Comparison of ENCODE assay signal across 23 mouse cellular contexts in the genomic region with DNA sequence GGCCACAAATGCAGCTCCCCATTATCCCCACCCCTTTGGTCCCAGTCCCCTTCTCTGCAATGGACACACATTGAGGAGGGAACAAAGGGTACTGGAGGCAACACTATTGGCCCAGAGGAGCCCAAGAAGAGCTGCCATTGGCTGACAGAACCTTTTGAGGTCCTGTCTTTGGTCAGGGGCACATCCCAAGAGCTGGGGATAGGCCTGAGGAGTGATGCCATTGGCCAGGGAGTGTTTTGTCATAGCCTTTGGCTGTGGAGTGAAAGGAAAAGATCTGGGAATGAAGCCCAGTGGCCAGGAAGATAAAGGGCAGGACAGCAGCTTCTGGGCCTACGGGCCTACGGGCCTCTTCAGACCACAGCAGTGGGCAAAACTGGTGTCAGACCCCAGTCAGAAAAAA. TPM values are rescaled to one million over a fixed set of nuclear protein-coding genes. Genes with fewer than 3 reads are reported as not detected.
A peak's percentile ranks its signal among the peaks of the same experiment; 100 is the strongest.
DNase-seq lines count a peak whose midpoint lies in the region; ATAC-seq and TF ChIP-seq lines count a peak whose summit lies in the region.
"Had no signal": no experiment of that assay in that cellular context is flagged by ENCODE, and none has a peak within 500 bp of the region (broad histone marks: within the 10 kb centered on the region; RNA-seq: fewer than 3 reads in every experiment).

No protein-coding gene starts in this region.

- H3K4me3 ChIP-seq in gastrocnemius, adult 2 months, result peak overlapping the region; percentile 23
- H3K4me3 ChIP-seq in hindbrain, embryonic 13.5 days, result no peak overlapping the region
- H3K4me3 ChIP-seq in hindbrain, embryonic 10.5 days, result no peak overlapping the region
- no peak overlapping the region for H3K4me3 ChIP-seq in midbrain, postnatal 0 days (ENCODE audit: low read depth, low read length)
- H3K4me3 ChIP-seq in midbrain, embryonic 15.5 days, result no peak overlapping the region
- H3K4me3 ChIP-seq in neural tube, embryonic 15.5 days (replicated peaks), result no peak overlapping the region
- H3K4me3 ChIP-seq: embryonic facial prominence, embryonic 10.5 days; heart, embryonic 15.5 days; hindbrain, embryonic 15.5 days; kidney, embryonic 15.5 days; limb, embryonic 12.5 days; liver, embryonic 13.5 days had no signal

- no peak overlapping the region for H3K9ac ChIP-seq in hindbrain, embryonic 13.5 days
- no peak overlapping the region for H3K9ac ChIP-seq in midbrain, postnatal 0 days (replicated peaks; ENCODE audit: low read length, poor library complexity, severe bottlenecking)
- no peak overlapping the region for H3K9ac ChIP-seq in midbrain, embryonic 15.5 days
- 0 out of 2 replicates have a peak overlapping the region, but pooled peaks have one; percentile 0 for H3K9ac ChIP-seq in neural tube, embryonic 15.5 days (replicated peaks)
- H3K9ac ChIP-seq: heart, embryonic 15.5 days; hindbrain, embryonic 15.5 days; kidney, embryonic 15.5 days; limb, embryonic 12.5 days; liver, embryonic 13.5 days; lung, embryonic 14.5 days had no signal

- ATAC-seq in hindbrain, embryonic 13.5 days (ENCODE audit: low FRiP score), result no peak
- ATAC-seq in midbrain, postnatal 0 days (ENCODE audit: low FRiP score), result no peak
- ATAC-seq in midbrain, embryonic 15.5 days (replicated peaks), result no peak
- no peak for ATAC-seq in neural tube, embryonic 15.5 days (ENCODE audit: low FRiP score)
- ATAC-seq: intestine, postnatal 0 days had no signal

- H3K36me3 ChIP-seq in hindbrain, embryonic 13.5 days, result peaks cover 26% of the 10 kb centered on the region
- peaks cover 30% of the 10 kb centered on the region for H3K36me3 ChIP-seq in hindbrain, embryonic 10.5 days
- peaks cover 23% of the 10 kb centered on the region for H3K36me3 ChIP-seq in midbrain, postnatal 0 days (ENCODE audit: insufficient read depth, low read length)
- peaks cover 7% of the 10 kb centered on the region; the same call in 1 of the 2 replicates for H3K36me3 ChIP-seq in midbrain, embryonic 15.5 days (replicated peaks)
- H3K36me3 ChIP-seq in neural tube, embryonic 15.5 days, result peaks cover 21% of the 10 kb centered on the region

- H3K4me1 ChIP-seq in hindbrain, embryonic 13.5 days (replicated peaks), result peaks cover 57% of the 10 kb centered on the region
- peaks cover 38% of the 10 kb centered on the region for H3K4me1 ChIP-seq in hindbrain, embryonic 10.5 days (replicated peaks)
- peaks cover 12% of the 10 kb centered on the region; the same call in 1 of the 2 replicates for H3K4me1 ChIP-seq in midbrain, postnatal 0 days (ENCODE audit: insufficient read depth, low read length)
- peaks cover 39% of the 10 kb centered on the region for H3K4me1 ChIP-seq in midbrain, embryonic 15.5 days
- peaks cover 69% of the 10 kb centered on the region for H3K4me1 ChIP-seq in neural tube, embryonic 15.5 days

- WGBS in hindbrain, embryonic 13.5 days, result 87% methylated on average over 2 of the region's 2 CpGs
- 88% methylated on average over 2 of the region's 2 CpGs for WGBS in hindbrain, embryonic 10.5 days
- WGBS in midbrain, postnatal 0 days, result 80% methylated on average over 2 of the region's 2 CpGs
- 83% methylated on average over 2 of the region's 2 CpGs for WGBS in midbrain, embryonic 15.5 days
- 96% methylated on average over 2 of the region's 2 CpGs for WGBS in neural tube, embryonic 15.5 days

- TF ChIP-seq CTCF in gastrocnemius, adult 2 months (IDR thresholded peaks at IDR 0.05), result no peak
- no peak for TF ChIP-seq CTCF in midbrain, postnatal 0 days (IDR thresholded peaks at IDR 0.05)

- peak overlapping the region; percentile 35; the same call in 1 of the 2 replicates for H3K27ac ChIP-seq in gastrocnemius, adult 2 months
- peak overlapping the region; percentile 93 for H3K27ac ChIP-seq in hindbrain, embryonic 13.5 days
- no peak overlapping the region for H3K27ac ChIP-seq in hindbrain, embryonic 10.5 days
- H3K27ac ChIP-seq in midbrain, postnatal 0 days (ENCODE audit: low read depth, low read length), result no peak overlapping the region; the same call in 1 of the 2 replicates
- no peak overlapping the region for H3K27ac ChIP-seq in midbrain, embryonic 15.5 days
- peak overlapping the region; percentile 92 for H3K27ac ChIP-seq in neural tube, embryonic 15.5 days (replicated peaks)
- H3K27ac ChIP-seq: embryonic facial prominence, embryonic 10.5 days; heart, embryonic 15.5 days; hindbrain, embryonic 15.5 days; kidney, embryonic 15.5 days; limb, embryonic 12.5 days; liver, embryonic 13.5 days had no signal

- DNase-seq in gastrocnemius, adult 2 months, result peak; percentile 37
- DNase-seq in gastrocnemius, postnatal 14 days, result no peak
- DNase-seq in hindbrain, embryonic 10.5 days (ENCODE audit: low spot score), result no peak
- peak; percentile 25 for DNase-seq in midbrain, postnatal 0 days (ENCODE audit: low spot score)
- DNase-seq in adrenal gland, adult (ENCODE audit: inconsistent age in 2 of 2, low spot score in 1 of 2), result no peak
- DNase-seq: cerebellum, adult 9-10 months; gastrocnemius, postnatal 10 days; kidney, postnatal 4 days; liver, embryonic 13.5 days; lung, embryonic 14.5 days; lung, postnatal 36 days; retina, postnatal 1 day; thymus, adult 2 months had no signal

- no peaks in the 10 kb centered on the region for H3K9me3 ChIP-seq in hindbrain, embryonic 13.5 days
- no peaks in the 10 kb centered on the region for H3K9me3 ChIP-seq in hindbrain, embryonic 10.5 days
- no peaks in the 10 kb centered on the region for H3K9me3 ChIP-seq in midbrain, postnatal 0 days (ENCODE audit: low read length)
- H3K9me3 ChIP-seq in midbrain, embryonic 15.5 days, result no peaks in the 10 kb centered on the region
- no peaks in the 10 kb centered on the region for H3K9me3 ChIP-seq in neural tube, embryonic 15.5 days (replicated peaks)
- H3K9me3 ChIP-seq: embryonic facial prominence, embryonic 10.5 days; G1E; heart, embryonic 15.5 days; hindbrain, embryonic 15.5 days; kidney, embryonic 15.5 days; limb, embryonic 12.5 days; liver, embryonic 13.5 days had no signal

- 0 out of 2 replicates have a peak, but pooled peaks cover 4% of the 10 kb centered on the region for H3K27me3 ChIP-seq in hindbrain, embryonic 13.5 days
- peaks cover 19% of the 10 kb centered on the region for H3K27me3 ChIP-seq in hindbrain, embryonic 10.5 days (ENCODE audit: insufficient read depth, poor library complexity, severe bottlenecking)
- no peaks in the 10 kb centered on the region for H3K27me3 ChIP-seq in midbrain, postnatal 0 days (ENCODE audit: insufficient read depth, low read length)
- H3K27me3 ChIP-seq in midbrain, embryonic 15.5 days (replicated peaks), result no peaks in the 10 kb centered on the region
- no peaks in the 10 kb centered on the region for H3K27me3 ChIP-seq in neural tube, embryonic 15.5 days (replicated peaks)
- H3K27me3 ChIP-seq: heart, embryonic 15.5 days; hindbrain, embryonic 15.5 days; kidney, embryonic 15.5 days; limb, embryonic 12.5 days had no signal

- intact Hi-C loops in gastrocnemius, adult 2 months (cut with DNase I), result loop anchor here (5.0 kb wide), 1 partner anchor 53 kb away; the partner anchor contains the start of gene Apbb1
- intact Hi-C loops in gastrocnemius, postnatal 14 days (cut with DNase I; ENCODE audit: low total_unique reads), result loop anchor here (10.0 kb wide), 1 partner anchor 109 kb away; the partner anchor contains the start of gene Taf10

- no peak overlapping the region for H3K4me2 ChIP-seq in hindbrain, embryonic 13.5 days
- no peak overlapping the region for H3K4me2 ChIP-seq in midbrain, postnatal 0 days (ENCODE audit: low read depth, low read length, poor library complexity, severe bottlenecking)
- no peak overlapping the region for H3K4me2 ChIP-seq in midbrain, embryonic 15.5 days
- no peak overlapping the region for H3K4me2 ChIP-seq in neural tube, embryonic 15.5 days
- H3K4me2 ChIP-seq: heart, embryonic 15.5 days; hindbrain, embryonic 15.5 days; kidney, embryonic 15.5 days; limb, embryonic 12.5 days; liver, embryonic 13.5 days; lung, embryonic 14.5 days had no signal

RNA-seq across cellular contexts. Expression of gene Trim3, which starts 2.4 kb away (rescaled TPM):
- 10 to 100 TPM; 14.7 to 16.4 TPM for total RNA-seq in gastrocnemius, adult 2 months (2021)
- 10 to 100 TPM; 14.3 to 16.4 TPM for total RNA-seq in gastrocnemius, postnatal 14 days (2021)
- polyA plus RNA-seq in hindbrain, embryonic 13.5 days (2015; fragmentation: Nextera tagmentation; extraction: Ambion mirVana), result 82.1 and 83.2 TPM in 2 replicates
- polyA plus RNA-seq in hindbrain, embryonic 10.5 days (2016; fragmentation: Nextera tagmentation; extraction: Ambion mirVana), result 40.9 and 42.2 TPM in 2 replicates
- total RNA-seq in midbrain, postnatal 0 days (2014; rRNA removed), result 164 and 171 TPM in 2 replicates
- polyA plus RNA-seq in midbrain, postnatal 0 days (2015; fragmentation: Nextera tagmentation; extraction: Ambion mirVana), result 108 and 109 TPM in 2 replicates
- 106 and 107 TPM in 2 replicates for polyA plus RNA-seq in midbrain, embryonic 15.5 days (2015; fragmentation: Nextera tagmentation; extraction: Ambion mirVana)
- polyA plus RNA-seq in neural tube, embryonic 15.5 days (2015; fragmentation: Nextera tagmentation; extraction: Ambion mirVana), result 91.6 and 107 TPM in 2 replicates

RNA-seq across cellular contexts. Expression of gene Timm10b, which starts 4.1 kb away (rescaled TPM):
- 10 to 100 TPM; 53.3 to 64.0 TPM for total RNA-seq in gastrocnemius, adult 2 months (2021)
- total RNA-seq in gastrocnemius, postnatal 14 days (2021), result 10 to 100 TPM; 70.3 to 72.0 TPM
- polyA plus RNA-seq in hindbrain, embryonic 13.5 days (2015; fragmentation: Nextera tagmentation; extraction: Ambion mirVana), result 157 and 170 TPM in 2 replicates
- 164 and 184 TPM in 2 replicates for polyA plus RNA-seq in hindbrain, embryonic 10.5 days (2016; fragmentation: Nextera tagmentation; extraction: Ambion mirVana)
- total RNA-seq in midbrain, postnatal 0 days (2014; rRNA removed), result 36.4 and 107 TPM in 2 replicates
- 170 and 179 TPM in 2 replicates for polyA plus RNA-seq in midbrain, postnatal 0 days (2015; fragmentation: Nextera tagmentation; extraction: Ambion mirVana)
- polyA plus RNA-seq in midbrain, embryonic 15.5 days (2015; fragmentation: Nextera tagmentation; extraction: Ambion mirVana), result 127 and 140 TPM in 2 replicates
- 163 and 179 TPM in 2 replicates for polyA plus RNA-seq in neural tube, embryonic 15.5 days (2015; fragmentation: Nextera tagmentation; extraction: Ambion mirVana)

RNA-seq across cellular contexts. Expression of gene Arfip2, which starts 4.5 kb away (rescaled TPM):
- 10 to 100 TPM in 1 of 2 experiments, 1 to 10 TPM in 1; 8.8 to 10.5 TPM for total RNA-seq in gastrocnemius, adult 2 months (2021)
- total RNA-seq in gastrocnemius, postnatal 14 days (2021), result 10 to 100 TPM; 12.2 to 14.5 TPM
- 74.3 and 77.7 TPM in 2 replicates for polyA plus RNA-seq in hindbrain, embryonic 13.5 days (2015; fragmentation: Nextera tagmentation; extraction: Ambion mirVana)
- 58.4 and 69.7 TPM in 2 replicates for polyA plus RNA-seq in hindbrain, embryonic 10.5 days (2016; fragmentation: Nextera tagmentation; extraction: Ambion mirVana)
- 62.1 and 90.0 TPM in 2 replicates for total RNA-seq in midbrain, postnatal 0 days (2014; rRNA removed)
- 84.9 and 95.3 TPM in 2 replicates for polyA plus RNA-seq in midbrain, postnatal 0 days (2015; fragmentation: Nextera tagmentation; extraction: Ambion mirVana)
- 86.7 and 96.9 TPM in 2 replicates for polyA plus RNA-seq in midbrain, embryonic 15.5 days (2015; fragmentation: Nextera tagmentation; extraction: Ambion mirVana)
- polyA plus RNA-seq in neural tube, embryonic 15.5 days (2015; fragmentation: Nextera tagmentation; extraction: Ambion mirVana), result 82.0 and 89.0 TPM in 2 replicates

RNA-seq across cellular contexts. Expression of gene Gm45799, which starts 4.6 kb away (rescaled TPM):
- total RNA-seq in gastrocnemius, adult 2 months (2021), result 1 to 10 TPM in 1 of 2 experiments, under 1 TPM in 1; 0.64 to 3.4 TPM
- total RNA-seq in gastrocnemius, postnatal 14 days (2021), result 1 to 10 TPM; 1.1 to 2.4 TPM
- polyA plus RNA-seq in hindbrain, embryonic 13.5 days (2015; fragmentation: Nextera tagmentation; extraction: Ambion mirVana), result 16.1 and 19.3 TPM in 2 replicates
- 18.5 and 28.1 TPM in 2 replicates for polyA plus RNA-seq in hindbrain, embryonic 10.5 days (2016; fragmentation: Nextera tagmentation; extraction: Ambion mirVana)
- total RNA-seq in midbrain, postnatal 0 days (2014; rRNA removed), result 55.3 and 65.6 TPM in 2 replicates
- polyA plus RNA-seq in midbrain, postnatal 0 days (2015; fragmentation: Nextera tagmentation; extraction: Ambion mirVana), result 11.3 and 23.7 TPM in 2 replicates
- 12.8 and 18.7 TPM in 2 replicates for polyA plus RNA-seq in midbrain, embryonic 15.5 days (2015; fragmentation: Nextera tagmentation; extraction: Ambion mirVana)
- 16.4 and 16.6 TPM in 2 replicates for polyA plus RNA-seq in neural tube, embryonic 15.5 days (2015; fragmentation: Nextera tagmentation; extraction: Ambion mirVana)

RNA-seq across cellular contexts. Expression of gene Dnhd1, which starts 14.9 kb away (rescaled TPM):
- total RNA-seq in gastrocnemius, adult 2 months (2021), result under 1 TPM; 0.36 to 0.59 TPM
- under 1 TPM; 0.55 to 0.57 TPM for total RNA-seq in gastrocnemius, postnatal 14 days (2021)
- 1.1 and 1.4 TPM in 2 replicates for polyA plus RNA-seq in hindbrain, embryonic 13.5 days (2015; fragmentation: Nextera tagmentation; extraction: Ambion mirVana)
- 0.31 and 0.51 TPM in 2 replicates for polyA plus RNA-seq in hindbrain, embryonic 10.5 days (2016; fragmentation: Nextera tagmentation; extraction: Ambion mirVana)
- 3.8 and 5.2 TPM in 2 replicates for total RNA-seq in midbrain, postnatal 0 days (2014; rRNA removed)
- 1.8 and 1.9 TPM in 2 replicates for polyA plus RNA-seq in midbrain, postnatal 0 days (2015; fragmentation: Nextera tagmentation; extraction: Ambion mirVana)
- 1.00 and 2.7 TPM in 2 replicates for polyA plus RNA-seq in midbrain, embryonic 15.5 days (2015; fragmentation: Nextera tagmentation; extraction: Ambion mirVana)
- 1.3 and 1.9 TPM in 2 replicates for polyA plus RNA-seq in neural tube, embryonic 15.5 days (2015; fragmentation: Nextera tagmentation; extraction: Ambion mirVana)

Comparison
In these comparisons a context has a peak if more than half of its experiments do, and no peak if none do; other contexts are left out.
1. DNase-seq: peak in gastrocnemius, adult 2 months (single experiment) and midbrain, postnatal 0 days (single experiment); none in gastrocnemius, postnatal 14 days (single experiment), hindbrain, embryonic 10.5 days (single experiment) and adrenal gland, adult (0 of 2).
2. H3K27ac ChIP-seq: peak in gastrocnemius, adult 2 months (single experiment), hindbrain, embryonic 13.5 days (single experiment) and neural tube, embryonic 15.5 days (single experiment); none in hindbrain, embryonic 10.5 days (single experiment), midbrain, postnatal 0 days (single experiment) and midbrain, embryonic 15.5 days (single experiment).